Mouse (Mus musculus) CH12.LX (cell line): ENCODE results near the gene Usp5.

Source experiments
- CTCF ChIP-seq, 2 experiments: IDR thresholded peaks in 1 of 2; conservative IDR thresholded peaks in 1 of 2; 2 replicates each; pipeline ENCODE4 v1.5.1; 2011 to 2012; ENCODE audit warnings: low read depth in 2 of 2, low read length in 2 of 2, improper control_type of control experiment in 1 of 2, inconsistent platforms in 1 of 2, mild to moderate bottlenecking in 1 of 2, moderate library complexity in 1 of 2
- ELF1 ChIP-seq: IDR thresholded peaks from 2 replicates; pipeline ENCODE4 v1.6.1; 2014; ENCODE audit warnings: low read depth, mild to moderate bottlenecking, inconsistent platforms, low read length, improper control_type of control experiment
- KAT2A ChIP-seq: IDR thresholded peaks from 2 replicates; pipeline ENCODE4 v1.6.1; 2012; ENCODE audit warnings: low read length, improper control_type of control experiment, inconsistent platforms; ENCODE audit not compliant: insufficient replicate concordance
- MEF2A ChIP-seq: IDR thresholded peaks from 2 replicates; pipeline ENCODE4 v1.6.1; 2014; ENCODE audit warnings: low read depth, mild to moderate bottlenecking, inconsistent platforms, low read length, improper control_type of control experiment, borderline replicate concordance
- POLR2A ChIP-seq: IDR thresholded peaks from 2 replicates; pipeline ENCODE4 v1.6.1; 2011; ENCODE audit warnings: low read depth, mild to moderate bottlenecking, improper control_type of control experiment, low read length
- RAD21 ChIP-seq: IDR thresholded peaks from 2 replicates; pipeline ENCODE4 v1.6.1; 2011; ENCODE audit warnings: low read depth, mild to moderate bottlenecking, low read length, improper control_type of control experiment, moderate library complexity
- TCF12 ChIP-seq: IDR thresholded peaks from 2 replicates; pipeline ENCODE4 v1.6.1; 2014; ENCODE audit warnings: low read depth, mild to moderate bottlenecking, inconsistent platforms, low read length, improper control_type of control experiment
- ZC3H11A ChIP-seq: IDR thresholded peaks from 2 replicates; pipeline ENCODE4 v1.6.1; 2012; ENCODE audit warnings: low read depth, mild to moderate bottlenecking, inconsistent platforms, low read length, improper control_type of control experiment
- ZMIZ1 ChIP-seq: IDR thresholded peaks from 2 replicates; pipeline ENCODE4 v1.6.1; 2012; ENCODE audit warnings: low read depth, mild to moderate bottlenecking, inconsistent platforms, low read length, improper control_type of control experiment

GRCm38 (mm10) chr6:124817563-124817962 lies 11.7 kb downstream of the Usp5 start:
- TF ChIP-seq ZC3H11A (no peak), POLR2A (no peak), CTCF (conservative IDR thresholded peaks at IDR 0.05 in 1 of 2, IDR thresholded peaks at IDR 0.05 in 1 of 2; ENCODE audit: low read depth in 2 of 2, low read length in 2 of 2) (no peak), KAT2A (no peak), TCF12 (no peak), ELF1 (no peak), MEF2A (no peak), ZMIZ1 (no peak), RAD21 (no peak)
